Mouse (Mus musculus) spleen, postnatal 14 days (tissue): Measurements from ENCODE around the gene Phactr3.
"Not testable (repeated sequence)": the region's sequence is repeated elsewhere in the genome, so short reads cannot be mapped to it uniquely, and the experiment has no call there.

ENCODE experiments used
- DNase-seq, 2 experiments: peaks; one replicate each; pipeline ENCODE4 v3.0.0; 2021 to 2022; ENCODE audit warnings: low spot score in 2 of 2

Phactr3 gene

DNA sequence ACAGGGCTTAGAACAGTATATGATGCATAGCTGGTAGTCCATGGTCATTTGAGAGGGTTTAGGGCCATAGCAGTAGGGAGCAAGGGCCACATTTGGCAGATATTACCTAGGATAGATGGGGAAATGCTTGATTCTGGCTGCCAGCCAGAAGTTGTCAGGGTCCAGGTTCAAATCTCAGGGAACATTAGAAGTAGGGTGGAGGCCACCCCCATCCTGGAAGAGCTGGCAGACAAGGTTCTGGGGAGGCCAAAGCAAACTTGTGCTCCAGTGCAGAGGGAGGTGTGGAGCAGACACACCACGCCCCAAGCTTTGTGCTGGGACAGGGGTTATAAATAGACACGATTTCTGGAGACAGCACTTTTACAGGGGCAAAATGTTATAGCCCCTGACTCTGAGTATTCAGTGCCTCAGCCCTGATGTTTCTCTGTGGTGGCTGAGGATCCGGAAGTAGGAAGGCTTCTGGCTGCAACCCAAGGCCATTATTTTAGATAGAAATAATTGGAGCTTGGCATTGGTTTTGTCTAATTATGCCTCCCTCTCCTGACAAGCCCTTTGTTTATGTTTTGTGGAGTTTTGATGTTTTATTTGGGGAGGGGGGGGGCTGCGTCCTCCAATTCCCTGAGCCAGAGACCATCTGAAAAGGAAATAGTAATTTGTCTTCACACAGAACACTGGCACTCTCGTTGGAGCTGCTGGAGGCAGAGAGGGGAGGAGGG, 208.1 kb downstream of the Phactr3 start:
- no peak for DNase-seq

GRCm38 (mm10) chr2:178327466-178328040, 208.8 kb downstream of the Phactr3 start:
- no peak for DNase-seq

- no peak for DNase-seq
Measured at GRCm38 (mm10) chr2:178329551-178329950, 210.8 kb downstream of the Phactr3 start.

DNA sequence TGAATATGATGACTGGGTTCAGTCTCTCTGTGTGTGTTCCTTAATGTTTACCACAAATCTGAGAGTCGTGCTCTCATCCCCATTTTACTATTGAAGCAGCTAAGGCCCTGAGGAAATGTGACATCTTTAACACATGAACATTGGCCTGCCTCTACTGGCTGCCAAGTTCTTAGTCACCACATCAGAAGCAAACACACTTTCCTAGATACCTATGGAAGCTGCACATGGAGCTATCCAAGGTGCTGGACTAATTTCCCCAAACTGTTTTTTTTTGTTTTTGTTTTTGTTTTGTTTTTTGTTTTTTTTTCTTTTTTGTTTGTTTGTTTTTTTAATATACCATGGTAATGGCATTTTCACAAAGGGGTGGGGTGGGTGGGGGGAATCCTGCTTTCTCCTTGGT, 211.2 kb downstream of the Phactr3 start:
- no peak for DNase-seq

GRCm38 (mm10) chr2:178337878-178338277, 219.1 kb downstream of the Phactr3 start:
- no peak for DNase-seq

- no peak for DNase-seq
Measured at GRCm38 (mm10) chr2:178339044-178339443, 220.3 kb downstream of the Phactr3 start.

DNA sequence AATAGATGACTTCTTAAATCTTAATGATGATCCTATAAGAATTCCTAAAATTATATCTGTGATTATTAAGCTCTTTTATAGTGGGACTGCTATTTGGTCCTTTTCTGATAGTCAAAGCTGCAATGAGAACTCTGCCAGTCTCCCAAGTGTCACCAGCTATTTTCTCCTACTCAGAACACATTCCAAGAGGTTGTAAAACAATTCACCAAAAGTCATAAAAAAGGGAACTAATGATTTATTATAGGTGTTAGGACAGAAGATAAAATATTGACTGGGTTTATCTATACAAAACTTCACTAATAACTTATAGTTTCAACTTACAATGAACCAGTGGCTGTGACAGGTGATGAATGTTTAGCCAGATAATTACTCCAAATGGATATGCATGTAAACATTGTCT, 223.3 kb downstream of the Phactr3 start:
- DNase-seq = not testable (repeated sequence)

DNA sequence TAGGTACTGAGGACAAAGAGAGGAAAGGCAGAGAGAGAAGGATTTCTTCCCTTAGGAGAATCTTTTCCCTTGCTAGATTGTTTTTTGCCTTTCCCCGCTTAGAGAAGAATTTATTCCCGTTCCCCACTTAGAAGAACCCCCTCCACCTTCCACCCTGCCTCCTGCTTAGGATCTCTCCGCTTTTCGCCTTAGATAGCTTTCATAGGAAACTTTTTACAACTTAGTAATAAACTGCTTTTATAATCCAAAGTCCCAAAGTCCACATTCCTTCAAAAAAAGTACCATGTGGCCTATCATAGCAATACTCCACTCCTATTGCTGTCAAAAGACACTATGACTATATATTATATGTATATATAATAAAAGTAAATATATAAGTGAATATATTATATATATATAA, 223.8 kb downstream of the Phactr3 start:
- no peak for DNase-seq
